Mouse (Mus musculus) midbrain, embryonic 15.5 days (tissue): ENCODE results near the gene Camk2d. TPM values are rescaled to one million over a fixed set of nuclear protein-coding genes. Genes with fewer than 3 reads are reported as not detected.

Source experiments
- ATAC-seq: fragments of 200-750 bp; cut with Nextera tagmentation; replicated peaks from 2 replicates; pipeline ENCODE4 v1.8.0; 2017; ENCODE audit warnings: moderate TSS enrichment
- H3K27ac ChIP-seq: fragments of 300-500 bp; sonication (generic); 2 replicates; pipeline ENCODE4 v1.5.1; 2015; ENCODE audit warnings: mild to moderate bottlenecking, inconsistent platforms
- H3K27me3 ChIP-seq: fragments of 300-500 bp; sonication (generic); replicated peaks from 2 replicates; pipeline ENCODE4 v1.6.1; 2015; ENCODE audit warnings: inconsistent platforms
- H3K36me3 ChIP-seq: fragments of 300-500 bp; sonication (generic); replicated peaks from 2 replicates; pipeline ENCODE4 v1.6.1; 2015; ENCODE audit warnings: inconsistent platforms
- H3K4me1 ChIP-seq: fragments of 300-500 bp; sonication (generic); 2 replicates; pipeline ENCODE4 v1.6.1; 2015; ENCODE audit warnings: inconsistent platforms
- H3K4me2 ChIP-seq: fragments of 300-500 bp; sonication (generic); 2 replicates; pipeline ENCODE4 v1.6.1; 2015; ENCODE audit warnings: inconsistent platforms, mild to moderate bottlenecking, moderate library complexity
- H3K4me3 ChIP-seq: fragments of 300-500 bp; sonication (generic); 2 replicates; pipeline ENCODE4 v1.5.1; 2015; ENCODE audit warnings: mild to moderate bottlenecking, inconsistent platforms
- H3K9ac ChIP-seq: fragments of 300-500 bp; sonication (generic); 2 replicates; pipeline ENCODE4 v1.6.1; 2015; ENCODE audit warnings: mild to moderate bottlenecking, inconsistent platforms
- H3K9me3 ChIP-seq: fragments of 300-500 bp; sonication (generic); 2 replicates; pipeline ENCODE4 v1.6.1; 2016; ENCODE audit warnings: inconsistent platforms
- whole genome bisulfite sequencing: fragments of 180-500 bp; shearing (Covaris S2); methylation state at CpG from one replicate; pipeline ENCODE4 v1.1.7; 2015; ENCODE audit warnings: mixed read lengths; 5-methylcytosine and 5-hydroxymethylcytosine counted together
- polyA plus RNA-seq: library from polyadenylated mRNA; unstranded; fragments of >200 nt; fragmentation: Nextera tagmentation; extraction: Ambion mirVana; gene quantifications from 2 replicates; pipeline ENCODE4 v1.2.1, GENCODE M21; 2015

The Camk2d gene
- polyA plus RNA-seq, 1 experiment from 2014 or later = 54.7 TPM

DNA sequence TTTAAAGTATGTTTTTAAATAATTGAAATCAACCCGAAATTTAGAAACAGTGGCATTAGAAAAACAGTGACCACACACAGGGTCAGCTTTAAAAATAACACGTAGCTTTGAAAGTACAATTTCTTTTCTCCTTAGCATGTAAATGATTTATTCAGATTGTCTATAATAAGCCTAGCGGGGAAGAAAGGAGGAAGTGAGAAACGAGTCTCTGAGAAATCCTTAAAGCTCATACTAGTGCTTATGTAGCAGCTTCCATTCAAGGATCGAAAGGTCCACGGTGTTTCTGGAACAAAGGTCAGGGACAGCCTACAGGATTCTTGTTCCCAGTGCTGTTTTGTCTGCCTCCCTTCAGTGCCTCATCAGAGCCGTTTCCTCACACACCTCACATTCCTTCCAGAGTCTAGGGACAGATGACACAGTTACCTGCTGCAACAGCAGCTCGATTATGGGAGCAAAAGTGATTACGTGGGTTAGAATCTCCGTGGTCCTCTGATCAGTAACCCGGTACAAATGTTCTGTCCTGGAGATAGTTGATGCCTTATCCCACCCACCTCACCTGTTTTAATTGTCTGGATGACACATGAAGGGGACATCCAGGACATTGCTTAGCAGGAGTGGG lies 17.5 kb downstream of the Camk2d start:
- H3K9me3 ChIP-seq = no peaks in the 10 kb centered on the region
- H3K27ac ChIP-seq = no peak overlapping the region
- WGBS = 55% methylated on average over 11 of the region's 11 CpGs
- no peak overlapping the region for H3K9ac ChIP-seq
- H3K36me3 ChIP-seq = no peaks in the 10 kb centered on the region
- no peaks in the 10 kb centered on the region for H3K4me1 ChIP-seq
- no peak for ATAC-seq
- H3K27me3 ChIP-seq = no peaks in the 10 kb centered on the region
- no peak overlapping the region for H3K4me3 ChIP-seq
- H3K4me2 ChIP-seq = no peak overlapping the region

GRCm38 (mm10) chr3:126615306-126615705 lies 19.2 kb downstream of the Camk2d start:
- Histone ChIP-seq H3K9me3 (no peaks in the 10 kb centered on the region), H3K4me3 (no peak overlapping the region), H3K4me1 (no peaks in the 10 kb centered on the region), H3K27me3 (no peaks in the 10 kb centered on the region), H3K27ac (no peak overlapping the region), H3K9ac (no peak overlapping the region), H3K4me2 (no peak overlapping the region), H3K36me3 (no peaks in the 10 kb centered on the region)
- ATAC-seq = no peak
- 81% methylated on average over 6 of the region's 6 CpGs for WGBS

DNA sequence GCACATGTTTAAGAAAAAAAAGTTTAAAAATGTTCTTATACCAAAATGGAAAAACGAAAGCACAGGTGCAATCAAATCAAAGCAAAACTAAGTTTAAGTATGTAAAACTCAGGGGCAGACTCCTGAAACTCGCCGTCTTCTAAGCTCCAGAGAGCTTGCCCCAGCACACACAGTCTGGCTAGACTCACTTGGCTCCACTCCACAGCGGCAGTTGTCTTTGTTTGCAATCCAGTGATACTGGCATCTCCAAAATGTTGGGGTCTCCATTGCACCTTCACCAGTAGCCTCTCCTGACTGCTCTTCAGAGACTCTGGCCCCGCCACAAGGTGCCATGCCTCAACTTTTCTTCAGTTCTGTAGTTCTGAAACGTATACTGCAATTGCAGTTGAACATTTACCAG lies 24.1 kb downstream of the Camk2d start:
- ATAC-seq = no peak
- Histone ChIP-seq H3K9ac (no peak overlapping the region), H3K4me1 (no peaks in the 10 kb centered on the region), H3K4me3 (no peak overlapping the region), H3K4me2 (no peak overlapping the region), H3K27ac (no peak overlapping the region), H3K27me3 (no peaks in the 10 kb centered on the region), H3K9me3 (no peaks in the 10 kb centered on the region), H3K36me3 (no peaks in the 10 kb centered on the region)
- 90% methylated on average over 6 of the region's 6 CpGs for WGBS

GRCm38 (mm10) chr3:126622509-126622908 lies 26.4 kb downstream of the Camk2d start:
- Histone ChIP-seq H3K4me1 (no peaks in the 10 kb centered on the region), H3K9me3 (no peaks in the 10 kb centered on the region), H3K36me3 (no peaks in the 10 kb centered on the region), H3K4me2 (no peak overlapping the region), H3K4me3 (no peak overlapping the region), H3K27ac (no peak overlapping the region), H3K9ac (no peak overlapping the region), H3K27me3 (no peaks in the 10 kb centered on the region)
- no peak for ATAC-seq
- 99% methylated on average over 2 of the region's 2 CpGs for WGBS

- no peaks in the 10 kb centered on the region for H3K27me3 ChIP-seq
- ATAC-seq = no peak
- H3K4me3 ChIP-seq = no peak overlapping the region
- H3K9ac ChIP-seq = no peak overlapping the region
- H3K9me3 ChIP-seq = no peaks in the 10 kb centered on the region
- H3K27ac ChIP-seq = no peak overlapping the region
- H3K4me1 ChIP-seq = no peaks in the 10 kb centered on the region
- H3K36me3 ChIP-seq = no peaks in the 10 kb centered on the region
- 71% methylated on average over 11 of the region's 11 CpGs for WGBS
- H3K4me2 ChIP-seq = no peak overlapping the region
Observed at GRCm38 (mm10) chr3:126624994-126625763, 29.1 kb downstream of the Camk2d start.

- ATAC-seq = no peak
Observed at GRCm38 (mm10) chr3:126625764-126626040, 29.6 kb downstream of the Camk2d start.

GRCm38 (mm10) chr3:126627968-126628367 lies 31.9 kb downstream of the Camk2d start:
- Histone ChIP-seq H3K4me2 (no peak overlapping the region), H3K4me3 (no peak overlapping the region), H3K9me3 (no peaks in the 10 kb centered on the region), H3K27ac (no peak overlapping the region), H3K27me3 (no peaks in the 10 kb centered on the region), H3K36me3 (no peaks in the 10 kb centered on the region), H3K9ac (no peak overlapping the region), H3K4me1 (no peaks in the 10 kb centered on the region)
- ATAC-seq = no peak
- 94% methylated on average over 4 of the region's 4 CpGs for WGBS

More at GRCm38 (mm10) chr3:126625764-126626040, 29.6 kb downstream of the Camk2d start:
- no peak overlapping the region for H3K9ac ChIP-seq
- no peaks in the 10 kb centered on the region for H3K9me3 ChIP-seq
- H3K4me1 ChIP-seq = no peaks in the 10 kb centered on the region
- no peaks in the 10 kb centered on the region for H3K36me3 ChIP-seq
- no peak overlapping the region for H3K4me2 ChIP-seq
- H3K27me3 ChIP-seq = no peaks in the 10 kb centered on the region
- no peak overlapping the region for H3K4me3 ChIP-seq
- H3K27ac ChIP-seq = no peak overlapping the region
- 78% methylated on average over 8 of the region's 8 CpGs for WGBS

GRCm38 (mm10) chr3:126628380-126628779 lies 32.3 kb downstream of the Camk2d start:
- H3K27me3 ChIP-seq = no peaks in the 10 kb centered on the region

GRCm38 (mm10) chr3:126629040-126629439 lies 32.9 kb downstream of the Camk2d start:
- 81% methylated on average over 2 of the region's 2 CpGs for WGBS
- no peak overlapping the region for H3K27ac ChIP-seq
- H3K4me2 ChIP-seq = no peak overlapping the region
- no peaks in the 10 kb centered on the region for H3K27me3 ChIP-seq
- no peak for ATAC-seq
- H3K36me3 ChIP-seq = no peaks in the 10 kb centered on the region
- no peak overlapping the region for H3K9ac ChIP-seq
- H3K4me1 ChIP-seq = no peaks in the 10 kb centered on the region
- H3K9me3 ChIP-seq = no peaks in the 10 kb centered on the region
- H3K4me3 ChIP-seq = no peak overlapping the region

More at GRCm38 (mm10) chr3:126628380-126628779, 32.3 kb downstream of the Camk2d start:
- Histone ChIP-seq H3K4me2 (no peak overlapping the region), H3K36me3 (no peaks in the 10 kb centered on the region), H3K27ac (no peak overlapping the region), H3K4me1 (no peaks in the 10 kb centered on the region), H3K9ac (no peak overlapping the region), H3K4me3 (no peak overlapping the region), H3K9me3 (no peaks in the 10 kb centered on the region)
- WGBS = 75% methylated on average over 3 of the region's 3 CpGs
- no peak for ATAC-seq

GRCm38 (mm10) chr3:126630111-126630869 lies 34.2 kb downstream of the Camk2d start:
- ATAC-seq = no peak
- Histone ChIP-seq H3K27ac (no peak overlapping the region), H3K9me3 (no peaks in the 10 kb centered on the region), H3K4me1 (no peaks in the 10 kb centered on the region), H3K9ac (no peak overlapping the region), H3K4me3 (no peak overlapping the region), H3K27me3 (no peaks in the 10 kb centered on the region), H3K4me2 (no peak overlapping the region), H3K36me3 (no peaks in the 10 kb centered on the region)
- 79% methylated on average over 19 of the region's 19 CpGs for WGBS

- H3K4me2 ChIP-seq = no peak overlapping the region
- H3K9ac ChIP-seq = no peak overlapping the region
- no peaks in the 10 kb centered on the region for H3K4me1 ChIP-seq
- H3K27ac ChIP-seq = no peak overlapping the region
- 77% methylated on average over 8 of the region's 8 CpGs for WGBS
- no peaks in the 10 kb centered on the region for H3K27me3 ChIP-seq
- no peaks in the 10 kb centered on the region for H3K36me3 ChIP-seq
- no peak overlapping the region for H3K4me3 ChIP-seq
- no peak; the same call in 1 of the 2 replicates for ATAC-seq
- H3K9me3 ChIP-seq = no peaks in the 10 kb centered on the region
Observed at GRCm38 (mm10) chr3:126631583-126631982, 35.5 kb downstream of the Camk2d start.

- H3K27ac ChIP-seq = no peak overlapping the region
- H3K27me3 ChIP-seq = no peaks in the 10 kb centered on the region
- H3K4me3 ChIP-seq = no peak overlapping the region
- no peak for ATAC-seq
- no peak overlapping the region for H3K4me2 ChIP-seq
- 82% methylated on average over 7 of the region's 7 CpGs for WGBS
- H3K4me1 ChIP-seq = no peaks in the 10 kb centered on the region
- H3K9me3 ChIP-seq = no peaks in the 10 kb centered on the region
- H3K36me3 ChIP-seq = no peaks in the 10 kb centered on the region
- H3K9ac ChIP-seq = no peak overlapping the region
Observed at GRCm38 (mm10) chr3:126632580-126632979, 36.5 kb downstream of the Camk2d start.
